Mouse (Mus musculus): ENCODE data around the gene Cd5l.

- no peak for TF ChIP-seq NELFE (IDR thresholded peaks at IDR 0.05; ENCODE audit: low read depth, low read length)
- no peak for TF ChIP-seq ZKSCAN1 (IDR thresholded peaks at IDR 0.05; ENCODE audit: borderline replicate concordance, low read depth, low read length)
These were observed 47.8 kb upstream of the Cd5l start for GRCm38 (mm10) chr3:87309922-87310321.

Data from CH12.LX (cell line).